Mouse (Mus musculus) myocyte (in vitro differentiated cells): ENCODE data around the gene Ubr3. TPM values are rescaled to one million over a fixed set of nuclear protein-coding genes. Genes with fewer than 3 reads are reported as not detected.

ENCODE experiments used
- H3K27me3 ChIP-seq: one replicate; pipeline ENCODE4 v1.6.1; 2011; ENCODE audit not compliant: control insufficient read depth, insufficient read depth, insufficient read length
- H3K36me3 ChIP-seq: one replicate; pipeline ENCODE4 v1.6.1; 2011; ENCODE audit not compliant: control insufficient read depth, insufficient read depth
- H3K4me2 ChIP-seq: one replicate; pipeline ENCODE4 v1.6.1; 2011; ENCODE audit warnings: low read depth, control low read depth
- H3K4me3 ChIP-seq: one replicate; pipeline ENCODE4 v1.5.1; 2011; ENCODE audit warnings: mild to moderate bottlenecking, control low read depth, moderate library complexity
- H3K79me2 ChIP-seq: one replicate; pipeline ENCODE4 v1.6.1; 2011; ENCODE audit not compliant: control insufficient read depth, insufficient read depth
- H3ac ChIP-seq: one replicate; pipeline ENCODE4 v1.6.1; 2011; ENCODE audit not compliant: control insufficient read depth, insufficient read length
- CEBPB ChIP-seq: IDR thresholded peaks from 2 replicates; pipeline ENCODE4 v1.6.1; 2011; ENCODE audit warnings: mild to moderate bottlenecking, moderate library complexity; ENCODE audit not compliant: poor library complexity, insufficient read depth, severe bottlenecking
- E2F4 ChIP-seq: IDR thresholded peaks from one replicate; pipeline ENCODE4 v1.6.1; 2011; ENCODE audit warnings: mild to moderate bottlenecking, control low read depth, moderate library complexity; ENCODE audit not compliant: insufficient read depth
- MAX ChIP-seq: IDR thresholded peaks from one replicate; pipeline ENCODE4 v1.6.1; 2011; ENCODE audit warnings: low read depth, mild to moderate bottlenecking, control low read depth
- MYOD1 ChIP-seq, 3 experiments: IDR thresholded peaks; one replicate each; pipeline ENCODE4 v1.6.1; 2011; ENCODE audit warnings: control low read depth in 2 of 3, low read depth in 2 of 3, mild to moderate bottlenecking in 2 of 3, moderate library complexity in 1 of 3; ENCODE audit not compliant: insufficient read length in 2 of 3, control insufficient read depth in 1 of 3
- MYOG ChIP-seq, 3 experiments: IDR thresholded peaks; one replicate each; pipeline ENCODE4 v1.6.1; 2011; ENCODE audit warnings: control low read depth in 2 of 3, low read depth in 2 of 3, mild to moderate bottlenecking in 2 of 3; ENCODE audit not compliant: insufficient read length in 2 of 3, control insufficient read depth in 1 of 3, insufficient read depth in 1 of 3
- POLR2A ChIP-seq: IDR thresholded peaks from one replicate; pipeline ENCODE4 v1.6.1; 2011; ENCODE audit warnings: low read depth, mild to moderate bottlenecking, control low read depth, moderate library complexity; ENCODE audit not compliant: insufficient read length
- POLR2AphosphoS2 ChIP-seq: IDR thresholded peaks from one replicate; pipeline ENCODE4 v1.6.1; 2011; ENCODE audit warnings: low read depth, control low read depth; ENCODE audit not compliant: insufficient read length
- REST ChIP-seq: IDR thresholded peaks from one replicate; pipeline ENCODE4 v1.6.1; 2011; ENCODE audit warnings: mild to moderate bottlenecking, control low read depth, moderate library complexity; ENCODE audit not compliant: insufficient read depth, insufficient read length
- SRF ChIP-seq: IDR thresholded peaks from one replicate; pipeline ENCODE4 v1.6.1; 2011; ENCODE audit warnings: low read depth; ENCODE audit not compliant: control insufficient read depth, insufficient read length
- TCF12 ChIP-seq: IDR thresholded peaks from one replicate; pipeline ENCODE4 v1.6.1; 2011; ENCODE audit warnings: mild to moderate bottlenecking, control low read depth; ENCODE audit not compliant: poor library complexity, insufficient read depth, severe bottlenecking
- TCF3 ChIP-seq: IDR thresholded peaks from one replicate; pipeline ENCODE4 v1.6.1; 2011; ENCODE audit warnings: low read depth, control low read depth; ENCODE audit not compliant: insufficient read length
- USF1 ChIP-seq: IDR thresholded peaks from one replicate; pipeline ENCODE4 v1.6.1; 2011; ENCODE audit warnings: low read depth, mild to moderate bottlenecking, control low read depth, moderate library complexity
- polyA plus RNA-seq: library from polyadenylated mRNA; unstranded; fragments of >200 nt; fragmentation: generic; extraction: Trizol; gene quantifications from one replicate; pipeline ENCODE4 v1.2.1, GENCODE M21; 2012; ENCODE audit warnings: missing spikeins

Ubr3 gene
- polyA plus RNA-seq, 1 experiment, result 12.4 TPM

DNA sequence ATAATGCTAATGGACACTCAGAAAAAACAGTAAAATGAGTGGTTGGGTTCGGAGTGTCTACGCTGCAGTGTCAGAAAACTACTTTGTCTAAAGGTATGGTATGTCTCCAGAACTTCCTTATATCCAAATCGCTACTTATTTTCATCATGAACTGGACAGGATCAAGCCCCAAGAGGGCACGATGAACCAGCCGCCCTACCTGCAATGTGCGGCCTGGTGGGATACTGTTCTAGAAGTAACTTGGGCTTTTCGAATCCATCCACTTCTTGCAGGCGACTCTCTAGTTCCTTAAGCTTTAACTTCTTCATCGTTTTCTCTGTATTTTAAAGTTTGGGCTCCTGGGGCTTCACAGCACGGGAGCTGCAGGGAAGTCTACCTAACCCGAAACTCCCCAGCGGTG, 12.0 kb upstream of the Ubr3 start:
- peak overlapping the region; percentile 5 for H3ac ChIP-seq
- H3K27me3 ChIP-seq, result no peaks in the 10 kb centered on the region
- TF ChIP-seq E2F4 (no peak), MYOD1 (IDR thresholded peaks at IDR 0.05; ENCODE audit: control insufficient read depth in 1 of 3, insufficient read length in 2 of 3, low read depth in 2 of 3) (no peak), POLR2A (no peak), REST (no peak), SRF (no peak), USF1 (no peak), CEBPB (no peak), TCF12 (no peak), MAX (no peak), TCF3 (no peak), MYOG (IDR thresholded peaks at IDR 0.05; ENCODE audit: control insufficient read depth in 1 of 3, insufficient read depth in 1 of 3, insufficient read length in 2 of 3, low read depth in 2 of 3) (no peak), POLR2AphosphoS2 (no peak)
- H3K36me3 ChIP-seq, result no peaks in the 10 kb centered on the region
- H3K4me3 ChIP-seq, result peak overlapping the region; percentile 91
- H3K79me2 ChIP-seq, result no peaks in the 10 kb centered on the region
- H3K4me2 ChIP-seq, result peak overlapping the region; percentile 93

DNA sequence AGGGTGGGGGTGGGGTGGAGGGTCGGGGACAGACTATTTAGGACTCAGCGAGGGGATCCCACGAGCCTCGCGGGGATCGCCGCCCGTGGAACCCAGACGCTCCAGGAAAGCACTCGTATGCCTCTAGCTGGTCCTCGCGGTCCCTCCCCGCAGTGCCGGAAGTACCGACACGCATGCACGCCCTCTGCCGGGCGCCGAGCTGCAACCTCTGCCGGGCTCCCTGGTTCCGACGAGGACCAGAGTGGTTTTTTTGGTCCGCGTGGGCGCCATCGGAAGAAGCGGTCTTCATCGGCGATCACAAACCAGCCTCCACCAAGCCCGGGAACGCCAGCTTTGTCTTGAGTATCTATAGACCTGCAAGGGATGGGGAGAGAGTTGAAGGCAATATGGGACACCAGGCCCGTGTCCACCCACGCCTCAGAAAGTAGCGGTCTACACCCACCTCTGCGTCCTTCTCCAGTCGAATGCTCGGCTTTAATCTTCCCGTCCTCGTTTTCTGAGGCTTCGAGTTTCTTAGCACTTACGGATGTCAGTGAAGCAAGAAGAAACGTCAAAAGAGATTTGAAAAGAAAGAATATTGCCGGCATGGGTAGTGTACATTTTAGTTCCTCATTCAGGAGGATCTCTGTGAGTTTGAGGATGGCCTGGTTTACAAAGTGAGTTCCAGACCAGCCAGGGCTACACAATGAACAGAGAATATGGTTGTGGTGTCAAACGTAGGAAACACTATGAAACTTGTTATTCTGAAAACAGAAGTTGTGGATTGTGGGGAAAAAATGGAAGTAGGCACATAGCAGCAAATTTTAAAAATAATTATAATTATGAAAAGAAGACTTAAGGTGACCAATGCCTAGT, 11.4 kb upstream of the Ubr3 start, which contains the start of gene Mettl5:
Gene Mettl5, minus strand, starts transcription at position 165 of the 855 bp plus-strand sequence.
- Histone ChIP-seq H3K4me3 (peak within 1 kb of the TSS; percentile 91), H3K79me2 (no peaks in the 10 kb centered on the region), H3K27me3 (no peaks in the 10 kb centered on the region), H3ac (peak within 1 kb of the TSS; percentile 5), H3K4me2 (peak within 1 kb of the TSS; percentile 93), H3K36me3 (no peaks in the 10 kb centered on the region)
- TF ChIP-seq CEBPB, result no peak
- no peak for TF ChIP-seq MYOD1 (IDR thresholded peaks at IDR 0.05; ENCODE audit: control insufficient read depth in 1 of 3, insufficient read length in 2 of 3, low read depth in 2 of 3)
- TF ChIP-seq POLR2A, result peak; percentile 91
- no peak for TF ChIP-seq SRF
- TF ChIP-seq MAX, result no peak
- no peak for TF ChIP-seq TCF3
- peak in 1 of 3 experiments; percentile 28 for TF ChIP-seq MYOG (IDR thresholded peaks at IDR 0.05; ENCODE audit: control insufficient read depth in 1 of 3, insufficient read depth in 1 of 3, insufficient read length in 2 of 3, low read depth in 2 of 3)
- peak; percentile 94 for TF ChIP-seq POLR2AphosphoS2
- TF ChIP-seq E2F4, result no peak
- no peak for TF ChIP-seq TCF12
- peak; percentile 17 for TF ChIP-seq REST
- no peak for TF ChIP-seq USF1

DNA sequence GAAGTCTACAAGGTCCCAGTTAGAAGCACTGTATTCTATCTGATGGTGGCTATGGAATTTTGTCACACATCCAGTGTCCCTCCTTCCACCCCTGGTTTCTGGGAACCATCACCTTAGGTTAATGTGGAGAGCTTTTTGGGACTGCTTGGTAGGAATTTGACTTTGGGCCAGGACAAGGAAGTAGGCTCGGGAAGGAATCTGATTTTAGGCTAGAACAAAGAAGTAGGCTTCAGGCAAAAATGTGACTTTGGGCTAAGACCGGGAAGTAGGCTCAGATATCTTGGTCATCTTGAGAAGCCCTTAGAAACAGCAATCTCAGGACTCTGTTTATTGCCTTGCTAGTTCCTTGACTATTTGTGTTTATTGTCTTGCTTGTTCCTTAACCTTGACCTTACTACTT, 8.1 kb upstream of the Ubr3 start:
- Histone ChIP-seq H3K36me3 (no peaks in the 10 kb centered on the region), H3K79me2 (no peaks in the 10 kb centered on the region), H3K4me2 (no peak overlapping the region), H3ac (no peak overlapping the region), H3K4me3 (no peak overlapping the region), H3K27me3 (no peaks in the 10 kb centered on the region)
- TF ChIP-seq MYOG (IDR thresholded peaks at IDR 0.05; ENCODE audit: control insufficient read depth in 1 of 3, insufficient read depth in 1 of 3, insufficient read length in 2 of 3, low read depth in 2 of 3) (no peak), MYOD1 (IDR thresholded peaks at IDR 0.05; ENCODE audit: control insufficient read depth in 1 of 3, insufficient read length in 2 of 3, low read depth in 2 of 3) (no peak), E2F4 (no peak), TCF3 (no peak), TCF12 (no peak), SRF (no peak), MAX (no peak), POLR2AphosphoS2 (no peak), REST (no peak), POLR2A (no peak), CEBPB (no peak), USF1 (no peak)

DNA sequence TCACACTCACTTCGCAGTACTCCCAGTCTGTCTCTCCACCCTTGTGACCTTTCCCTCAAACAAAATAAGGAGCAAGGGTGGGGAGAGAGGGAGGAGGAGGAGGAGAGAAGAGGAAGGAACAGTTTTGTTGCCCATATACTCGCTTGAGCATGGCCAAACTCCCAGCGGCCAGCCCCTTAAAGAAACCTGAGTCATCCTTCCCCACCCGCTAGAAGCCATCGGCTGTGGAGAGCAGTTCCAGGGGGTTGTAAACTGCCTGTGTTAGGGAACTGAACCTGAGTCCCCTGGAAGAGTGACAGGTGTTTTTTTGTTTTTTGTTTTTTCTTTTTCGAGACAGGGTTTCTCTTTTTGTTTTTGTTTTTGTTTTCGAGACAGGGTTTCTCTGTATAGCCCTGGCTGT, 6.2 kb upstream of the Ubr3 start:
- Histone ChIP-seq H3ac (no peak overlapping the region), H3K4me3 (no peak overlapping the region), H3K79me2 (no peaks in the 10 kb centered on the region), H3K27me3 (no peaks in the 10 kb centered on the region), H3K36me3 (no peaks in the 10 kb centered on the region), H3K4me2 (no peak overlapping the region)
- TF ChIP-seq MYOD1 (IDR thresholded peaks at IDR 0.05; ENCODE audit: control insufficient read depth in 1 of 3, insufficient read length in 2 of 3, low read depth in 2 of 3), result no peak
- TF ChIP-seq SRF, result no peak
- no peak for TF ChIP-seq TCF12
- no peak for TF ChIP-seq REST
- TF ChIP-seq E2F4, result no peak
- no peak for TF ChIP-seq TCF3
- TF ChIP-seq POLR2AphosphoS2, result no peak
- TF ChIP-seq MYOG (IDR thresholded peaks at IDR 0.05; ENCODE audit: control insufficient read depth in 1 of 3, insufficient read depth in 1 of 3, insufficient read length in 2 of 3, low read depth in 2 of 3), result no peak
- TF ChIP-seq CEBPB, result no peak
- no peak for TF ChIP-seq MAX
- TF ChIP-seq USF1, result no peak
- TF ChIP-seq POLR2A, result no peak
